Mouse (Mus musculus) embryo, embryonic 10.5 days (tissue): ENCODE results near the gene App.

ENCODE experiments used
- DNase-seq: peaks from one replicate; pipeline ENCODE4 v3.0.0-alpha.2; 2015; ENCODE audit warnings: low spot score

App gene

GRCm38 (mm10) chr16:84973446-84974175 lies 200.0 kb downstream of the App start:
- DNase-seq, result no peak

GRCm38 (mm10) chr16:84971535-84972330 lies 201.8 kb downstream of the App start:
- no peak for DNase-seq

- no peak for DNase-seq
These were observed 204.5 kb downstream of the App start for GRCm38 (mm10) chr16:84969026-84969425.

- no peak for DNase-seq
These were observed 206.6 kb downstream of the App start for GRCm38 (mm10) chr16:84966983-84967382.

GRCm38 (mm10) chr16:84966096-84966495 lies 207.5 kb downstream of the App start:
- DNase-seq, result no peak

GRCm38 (mm10) chr16:84963960-84964359 lies 209.6 kb downstream of the App start:
- DNase-seq, result no peak

GRCm38 (mm10) chr16:84963527-84963926 lies 210.0 kb downstream of the App start:
- no peak for DNase-seq

GRCm38 (mm10) chr16:84957253-84957652 lies 216.3 kb downstream of the App start:
- no peak for DNase-seq

- DNase-seq, result no peak
These were observed 216.9 kb downstream of the App start for GRCm38 (mm10) chr16:84956690-84957089.

- DNase-seq, result no peak
These were observed 217.7 kb downstream of the App start for GRCm38 (mm10) chr16:84955840-84956239.

- DNase-seq, result peak; percentile 95
These were observed 218.2 kb downstream of the App start for GRCm38 (mm10) chr16:84955204-84955839.

- no peak for DNase-seq
These were observed 242.5 kb downstream of the App start for GRCm38 (mm10) chr16:84931024-84931423.

- DNase-seq, result no peak
These were observed 245.7 kb downstream of the App start for GRCm38 (mm10) chr16:84927827-84928226.

- peak; percentile 55 for DNase-seq
These were observed 253.8 kb downstream of the App start for GRCm38 (mm10) chr16:84919649-84920308.

- peak; percentile 36 for DNase-seq
These were observed 254.5 kb downstream of the App start for GRCm38 (mm10) chr16:84919087-84919486.

GRCm38 (mm10) chr16:84916772-84917171 lies 256.8 kb downstream of the App start:
- DNase-seq, result peak; percentile 24

- no peak for DNase-seq
These were observed 261.9 kb downstream of the App start for GRCm38 (mm10) chr16:84911477-84912165.

GRCm38 (mm10) chr16:84902995-84903394 lies 270.6 kb downstream of the App start:
- no peak for DNase-seq
